Mouse (Mus musculus) testis, adult 2 months (tissue): ENCODE results near the gene Gm5617.

Experiments
- CTCF ChIP-seq: fragments of 200-500 bp; IDR thresholded peaks from 2 replicates; pipeline ENCODE4 v1.5.1; 2012; ENCODE audit warnings: low read depth, mild to moderate bottlenecking, inconsistent platforms, low read length, moderate library complexity; ENCODE audit not compliant: control insufficient read depth, insufficient read depth, insufficient replicate concordance
- POLR2A ChIP-seq: fragments of 200-500 bp; IDR thresholded peaks from 2 replicates; pipeline ENCODE4 v1.6.1; 2012; ENCODE audit warnings: low read depth, mild to moderate bottlenecking, inconsistent platforms, low read length, moderate library complexity; ENCODE audit not compliant: control insufficient read depth

GRCm38 (mm10) chr9:48495548-48495932, 298 bp downstream of the Gm5617 start:
- TF ChIP-seq CTCF (no peak), POLR2A (no peak; the same call in 1 of the 2 replicates)
